Comparison of ENCODE assay signal across 8 mouse cellular contexts in the genomic region with DNA sequence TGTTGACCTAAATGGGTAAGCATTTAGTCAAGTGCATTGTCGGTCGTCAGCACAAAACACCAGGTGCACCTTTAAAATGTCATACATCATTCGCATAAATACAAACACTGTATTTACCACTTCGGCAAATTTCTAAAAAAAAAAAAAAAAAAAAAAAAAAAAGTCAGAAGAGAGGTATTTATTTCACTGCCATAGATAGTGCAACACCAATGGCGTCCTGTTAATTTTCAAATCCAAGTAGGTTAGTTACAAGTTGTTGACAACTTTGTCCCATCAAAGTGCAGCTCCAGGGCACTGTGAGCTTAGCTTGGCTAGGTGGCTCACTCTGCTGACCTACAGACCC. TPM values are rescaled to one million over a fixed set of nuclear protein-coding genes. Genes with fewer than 3 reads are reported as not detected.
DNase-seq lines count a peak whose midpoint lies in the region; ATAC-seq and TF ChIP-seq lines count a peak whose summit lies in the region.

No protein-coding gene starts in this region.

- H3K27ac ChIP-seq in heart, embryonic 13.5 days (replicated peaks) = peak overlapping the region; percentile 86
- H3K27ac ChIP-seq in ES-Bruce4 (ENCODE audit: insufficient read depth, low read length) = peak overlapping the region; percentile 92
- H3K27ac ChIP-seq in forebrain, embryonic 16.5 days (ENCODE audit: low read length) = peak overlapping the region; percentile 86
- peak overlapping the region; percentile 95 for H3K27ac ChIP-seq in liver, postnatal 0 days (ENCODE audit: low read depth)

- H3K27me3 ChIP-seq in heart, embryonic 13.5 days (replicated peaks) = no peaks in the 10 kb centered on the region
- H3K27me3 ChIP-seq in ES-Bruce4 (ENCODE audit: control insufficient read depth, insufficient read depth, low read length, poor library complexity, severe bottlenecking) = no peaks in the 10 kb centered on the region
- H3K27me3 ChIP-seq in forebrain, embryonic 16.5 days (replicated peaks; ENCODE audit: control insufficient read depth, insufficient read depth, low read length) = no peaks in the 10 kb centered on the region
- no peaks in the 10 kb centered on the region for H3K27me3 ChIP-seq in liver, postnatal 0 days (ENCODE audit: insufficient read depth, low read length)

- H3K9me3 ChIP-seq in heart, embryonic 13.5 days = no peaks in the 10 kb centered on the region
- H3K9me3 ChIP-seq in ES-Bruce4 (replicated peaks; ENCODE audit: control insufficient read depth, insufficient read depth, low read length, poor library complexity, severe bottlenecking) = no peaks in the 10 kb centered on the region
- no peaks in the 10 kb centered on the region for H3K9me3 ChIP-seq in forebrain, embryonic 16.5 days (ENCODE audit: control insufficient read depth, low read length)
- peaks cover 4% of the 10 kb centered on the region for H3K9me3 ChIP-seq in liver, postnatal 0 days (ENCODE audit: low read length)

- H3K9ac ChIP-seq in heart, embryonic 13.5 days = peak overlapping the region; percentile 94
- peak overlapping the region; percentile 82 for H3K9ac ChIP-seq in ES-Bruce4 (ENCODE audit: low read depth, poor library complexity, severe bottlenecking)
- peak overlapping the region; percentile 52 for H3K9ac ChIP-seq in forebrain, embryonic 16.5 days (replicated peaks; ENCODE audit: low read depth, low read length)
- H3K9ac ChIP-seq in liver, postnatal 0 days (replicated peaks) = peak overlapping the region; percentile 88

- peak overlapping the region; percentile 80 for H3K4me2 ChIP-seq in heart, embryonic 13.5 days
- H3K4me2 ChIP-seq in forebrain, embryonic 16.5 days (ENCODE audit: low read length) = peak overlapping the region; percentile 68
- H3K4me2 ChIP-seq in liver, postnatal 0 days (ENCODE audit: low read depth, low read length) = peak overlapping the region; percentile 66

- WGBS in heart, embryonic 13.5 days = 27% methylated on average over 5 of the region's 5 CpGs
- 4% methylated on average over 5 of the region's 5 CpGs for WGBS in forebrain, embryonic 16.5 days
- WGBS in liver, postnatal 0 days (ENCODE audit: insufficient replicate concordance) = 20% methylated on average over 5 of the region's 5 CpGs

- intact Hi-C loops in heart, postnatal 36 days (cut with DNase I) = loop anchor here (1.0 to 10.0 kb wide), 4 partner anchors 52 to 772 kb away; partner anchors contain the start of genes Arrdc3 and Cetn3
- intact Hi-C loops in left cerebral cortex, postnatal 36 days (cut with DNase I) = loop anchor here (5.0 kb wide), 2 partner anchors 95 to 775 kb away; partner anchors contain the start of gene Arrdc3

- H3K4me1 ChIP-seq in heart, embryonic 13.5 days = peaks cover 24% of the 10 kb centered on the region
- no peaks in the 10 kb centered on the region for H3K4me1 ChIP-seq in ES-Bruce4 (ENCODE audit: control insufficient read depth, insufficient read depth, low read length)
- H3K4me1 ChIP-seq in forebrain, embryonic 16.5 days (replicated peaks; ENCODE audit: control insufficient read depth, insufficient read depth, low read length) = peaks cover 15% of the 10 kb centered on the region
- H3K4me1 ChIP-seq in liver, postnatal 0 days (ENCODE audit: insufficient read depth) = peaks cover 21% of the 10 kb centered on the region

- no peak for TF ChIP-seq EP300 in ES-Bruce4 (IDR thresholded peaks at IDR 0.05; ENCODE audit: insufficient read depth, low read depth, low read length)
- no peak for TF ChIP-seq EP300 in liver, postnatal 0 days (IDR thresholded peaks at IDR 0.05; ENCODE audit: low read depth)

- no peak for TF ChIP-seq POLR2A in ES-Bruce4 (IDR thresholded peaks at IDR 0.05; ENCODE audit: insufficient read depth, low read length)

- no peak for DNase-seq in heart, postnatal 36 days
- no peak for DNase-seq in liver, postnatal 0 days
- no peak for DNase-seq in layer of hippocampus, postnatal 10 days (ENCODE audit: low spot score in 2 of 2)
- no peak for DNase-seq in left cerebral cortex, adult 11 months (ENCODE audit: low spot score)
- no peak for DNase-seq in left cerebral cortex, postnatal 36 days (ENCODE audit: low spot score in 2 of 2)

- TF ChIP-seq CTCF in ES-Bruce4 (IDR thresholded peaks at IDR 0.05; ENCODE audit: low read depth, low read length) = no peak
- TF ChIP-seq CTCF in liver, postnatal 0 days (IDR thresholded peaks at IDR 0.05; ENCODE audit: low read depth) = no peak

- ATAC-seq in heart, embryonic 13.5 days (ENCODE audit: extremely low read depth, insufficient number of reproducible peaks, low FRiP score, low TSS enrichment) = no peak; the same call in 1 of the 2 replicates
- ATAC-seq in forebrain, embryonic 16.5 days = no peak
- no peak for ATAC-seq in liver, postnatal 0 days

- H3K36me3 ChIP-seq in heart, embryonic 13.5 days = peaks cover 10% of the 10 kb centered on the region
- 0 out of 2 replicates have a peak, but pooled peaks cover 2% of the 10 kb centered on the region for H3K36me3 ChIP-seq in ES-Bruce4 (ENCODE audit: control insufficient read depth, insufficient read depth, low read length, poor library complexity, severe bottlenecking)
- H3K36me3 ChIP-seq in forebrain, embryonic 16.5 days (ENCODE audit: control insufficient read depth, insufficient read depth) = no peaks in the 10 kb centered on the region
- H3K36me3 ChIP-seq in liver, postnatal 0 days (replicated peaks; ENCODE audit: insufficient read depth, low read length) = no peaks in the 10 kb centered on the region

- peak overlapping the region; percentile 86 for H3K4me3 ChIP-seq in heart, embryonic 13.5 days
- peak overlapping the region; percentile 91 for H3K4me3 ChIP-seq in ES-Bruce4 (ENCODE audit: low read depth, low read length)
- peak overlapping the region; percentile 80 for H3K4me3 ChIP-seq in forebrain, embryonic 16.5 days (replicated peaks; ENCODE audit: low read length)
- H3K4me3 ChIP-seq in liver, postnatal 0 days (ENCODE audit: low read depth, low read length) = peak overlapping the region; percentile 90

RNA-seq across cellular contexts. Expression of gene Lysmd3, which starts 0.5 kb away (rescaled TPM):
- 20.7 and 20.8 TPM in 2 replicates for polyA plus RNA-seq in heart, embryonic 13.5 days (2015; fragmentation: Nextera tagmentation; extraction: Ambion mirVana)
- total RNA-seq in heart, postnatal 36 days (2021) = 10 to 100 TPM; 11.4 to 17.3 TPM
- polyA plus RNA-seq in ES-Bruce4 (2011; ENCODE audit: insufficient read depth, insufficient read length, low read depth, missing spikeins) = 21.0 and 28.7 TPM in 2 replicates
- 20.3 and 27.9 TPM in 2 replicates for polyA plus RNA-seq in forebrain, embryonic 16.5 days (2015; fragmentation: Nextera tagmentation; extraction: Ambion mirVana)
- 10.2 and 11.8 TPM in 2 replicates for polyA plus RNA-seq in liver, postnatal 0 days (2015; fragmentation: Nextera tagmentation; extraction: Ambion mirVana)
- total RNA-seq in layer of hippocampus, postnatal 10 days (2021) = 10 to 100 TPM in 1 of 2 experiments, 1 to 10 TPM in 1; 8.7 to 13.1 TPM
- 10 to 100 TPM; 11.4 to 17.9 TPM for total RNA-seq in left cerebral cortex, postnatal 36 days (2021)

RNA-seq across cellular contexts. Expression of gene Adgrv1, which starts 24.0 kb away (rescaled TPM):
- polyA plus RNA-seq in heart, embryonic 13.5 days (2015; fragmentation: Nextera tagmentation; extraction: Ambion mirVana) = 0.66 and 0.99 TPM in 2 replicates
- total RNA-seq in heart, postnatal 36 days (2021) = under 1 TPM in 1 of 2 experiments, not detected in 1; 0.42 TPM
- polyA plus RNA-seq in ES-Bruce4 (2011; ENCODE audit: insufficient read depth, insufficient read length, low read depth, missing spikeins) = 11.3 and 14.2 TPM in 2 replicates
- 11.5 and 14.2 TPM in 2 replicates for polyA plus RNA-seq in forebrain, embryonic 16.5 days (2015; fragmentation: Nextera tagmentation; extraction: Ambion mirVana)
- polyA plus RNA-seq in liver, postnatal 0 days (2015; fragmentation: Nextera tagmentation; extraction: Ambion mirVana) = 0.87 and 1.4 TPM in 2 replicates
- total RNA-seq in layer of hippocampus, postnatal 10 days (2021) = 1 to 10 TPM; 5.9 to 6.0 TPM
- total RNA-seq in left cerebral cortex, postnatal 36 days (2021) = 1 to 10 TPM; 1.4 to 1.6 TPM

RNA-seq across cellular contexts. Expression of gene Polr3g, which starts 53.8 kb away (rescaled TPM):
- 15.2 and 17.6 TPM in 2 replicates for polyA plus RNA-seq in heart, embryonic 13.5 days (2015; fragmentation: Nextera tagmentation; extraction: Ambion mirVana)
- total RNA-seq in heart, postnatal 36 days (2021) = 1 to 10 TPM; 2.7 to 3.7 TPM
- 60.2 and 61.9 TPM in 2 replicates for polyA plus RNA-seq in ES-Bruce4 (2011; ENCODE audit: insufficient read depth, insufficient read length, low read depth, missing spikeins)
- 3.3 and 3.8 TPM in 2 replicates for polyA plus RNA-seq in forebrain, embryonic 16.5 days (2015; fragmentation: Nextera tagmentation; extraction: Ambion mirVana)
- 6.2 and 6.6 TPM in 2 replicates for polyA plus RNA-seq in liver, postnatal 0 days (2015; fragmentation: Nextera tagmentation; extraction: Ambion mirVana)
- total RNA-seq in layer of hippocampus, postnatal 10 days (2021) = 1 to 10 TPM; 3.0 to 3.8 TPM
- 1 to 10 TPM; 2.7 to 4.2 TPM for total RNA-seq in left cerebral cortex, postnatal 36 days (2021)

RNA-seq across cellular contexts. Expression of gene Mblac2, which starts 54.2 kb away (rescaled TPM):
- 4.7 and 7.3 TPM in 2 replicates for polyA plus RNA-seq in heart, embryonic 13.5 days (2015; fragmentation: Nextera tagmentation; extraction: Ambion mirVana)
- 1 to 10 TPM; 2.8 to 4.9 TPM for total RNA-seq in heart, postnatal 36 days (2021)
- 2.3 and 2.6 TPM in 2 replicates for polyA plus RNA-seq in ES-Bruce4 (2011; ENCODE audit: insufficient read depth, insufficient read length, low read depth, missing spikeins)
- polyA plus RNA-seq in forebrain, embryonic 16.5 days (2015; fragmentation: Nextera tagmentation; extraction: Ambion mirVana) = 33.9 and 38.4 TPM in 2 replicates
- 3.1 and 4.3 TPM in 2 replicates for polyA plus RNA-seq in liver, postnatal 0 days (2015; fragmentation: Nextera tagmentation; extraction: Ambion mirVana)
- 10 to 100 TPM; 34.3 to 36.5 TPM for total RNA-seq in layer of hippocampus, postnatal 10 days (2021)
- 10 to 100 TPM; 16.5 to 19.3 TPM for total RNA-seq in left cerebral cortex, postnatal 36 days (2021)
